Mouse (Mus musculus) embryonic facial prominence, embryonic 11.5 days (tissue): ENCODE results near the gene Mast2. TPM values are rescaled to one million over a fixed set of nuclear protein-coding genes. Genes with fewer than 3 reads are reported as not detected.
A peak's percentile ranks its signal among the peaks of the same experiment; 100 is the strongest.

Experiments
- ATAC-seq: fragments of 200-750 bp; cut with Nextera tagmentation; replicated peaks from 2 replicates; pipeline ENCODE4 v1.8.0; 2017; ENCODE audit warnings: low read depth; ENCODE audit not compliant: insufficient number of reproducible peaks, low FRiP score, low TSS enrichment
- DNase-seq: peaks from one replicate; pipeline ENCODE4 v3.0.0-alpha.2; 2015; ENCODE audit warnings: low spot score
- H3K27ac ChIP-seq: fragments of 300-500 bp; sonication (generic); replicated peaks from 2 replicates; pipeline ENCODE4 v1.5.1; 2014; ENCODE audit warnings: mild to moderate bottlenecking, low read depth, low read length, control low read depth
- H3K27me3 ChIP-seq: fragments of 300-500 bp; sonication (generic); 2 replicates; pipeline ENCODE4 v1.6.1; 2014; ENCODE audit warnings: mild to moderate bottlenecking, low read length, moderate library complexity, mixed read lengths; ENCODE audit not compliant: control insufficient read depth, insufficient read depth
- H3K36me3 ChIP-seq: fragments of 300-500 bp; sonication (generic); replicated peaks from 2 replicates; pipeline ENCODE4 v1.6.1; 2014; ENCODE audit warnings: low read depth, mild to moderate bottlenecking, low read length, moderate library complexity, mixed read lengths; ENCODE audit not compliant: control insufficient read depth, insufficient read depth
- H3K4me1 ChIP-seq: fragments of 300-500 bp; sonication (generic); 2 replicates; pipeline ENCODE4 v1.6.1; 2014; ENCODE audit warnings: low read length, mixed read lengths; ENCODE audit not compliant: control insufficient read depth, insufficient read depth
- H3K4me2 ChIP-seq: fragments of 300-500 bp; sonication (generic); 2 replicates; pipeline ENCODE4 v1.6.1; 2014; ENCODE audit warnings: low read depth, mild to moderate bottlenecking, control low read depth, low read length, moderate library complexity
- H3K4me3 ChIP-seq: fragments of 300-500 bp; sonication (generic); 2 replicates; pipeline ENCODE4 v1.5.1; 2014; ENCODE audit warnings: low read depth, low read length, control low read depth
- H3K9ac ChIP-seq: fragments of 300-500 bp; sonication (generic); replicated peaks from 2 replicates; pipeline ENCODE4 v1.6.1; 2014; ENCODE audit warnings: mild to moderate bottlenecking, control low read depth, low read length
- H3K9me3 ChIP-seq: fragments of 300-500 bp; sonication (generic); replicated peaks from 2 replicates; pipeline ENCODE4 v1.6.1; 2016; ENCODE audit warnings: mild to moderate bottlenecking, low read length, inconsistent platforms, mixed read lengths; ENCODE audit not compliant: control insufficient read depth
- WGBS: fragments of 180-500 bp; shearing (Covaris S2); extraction: QIAGEN DNeasy Blood & Tissue Kit; methylation state at CpG from one replicate; pipeline ENCODE4 v1.1.7; 2014; 5-methylcytosine and 5-hydroxymethylcytosine counted together
- polyA plus RNA-seq: library from polyadenylated mRNA; unstranded; fragments of >200 nt; fragmentation: Nextera tagmentation; extraction: Ambion mirVana; gene quantifications from 2 replicates; pipeline ENCODE4 v1.2.1, GENCODE M21; 2014

Mast2 gene
- polyA plus RNA-seq, 1 experiment from 2014 or later = 33.6 TPM

DNA sequence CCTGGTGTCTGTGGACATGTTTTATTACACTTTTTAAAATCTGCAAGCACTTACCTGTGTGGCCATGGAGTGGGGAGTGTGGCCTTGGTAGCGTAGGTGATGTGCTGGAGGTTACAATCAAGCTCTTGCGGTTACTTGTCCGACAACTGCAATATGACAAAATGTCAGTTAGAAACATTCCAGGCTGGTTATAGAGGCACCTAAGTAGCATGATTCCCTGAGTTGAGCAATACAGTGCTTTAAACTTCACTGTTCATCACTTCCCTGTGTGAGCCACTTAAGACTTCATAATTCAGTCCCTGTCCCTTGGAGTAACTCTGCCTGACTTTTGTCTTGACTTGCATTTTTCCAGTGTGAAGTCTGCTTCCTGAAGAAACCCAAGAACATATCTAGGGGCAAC lies 111.1 kb downstream of the Mast2 start:
- H3K27me3 ChIP-seq = no peaks in the 10 kb centered on the region
- H3K4me1 ChIP-seq = no peaks in the 10 kb centered on the region
- ATAC-seq (no peak), DNase-seq (no peak)
- no peak overlapping the region for H3K4me2 ChIP-seq
- no peak overlapping the region for H3K27ac ChIP-seq
- H3K4me3 ChIP-seq = no peak overlapping the region
- 93% methylated on average over 3 of the region's 3 CpGs for WGBS
- no peak overlapping the region for H3K9ac ChIP-seq
- H3K9me3 ChIP-seq = no peaks in the 10 kb centered on the region
- H3K36me3 ChIP-seq = no peaks in the 10 kb centered on the region

DNA sequence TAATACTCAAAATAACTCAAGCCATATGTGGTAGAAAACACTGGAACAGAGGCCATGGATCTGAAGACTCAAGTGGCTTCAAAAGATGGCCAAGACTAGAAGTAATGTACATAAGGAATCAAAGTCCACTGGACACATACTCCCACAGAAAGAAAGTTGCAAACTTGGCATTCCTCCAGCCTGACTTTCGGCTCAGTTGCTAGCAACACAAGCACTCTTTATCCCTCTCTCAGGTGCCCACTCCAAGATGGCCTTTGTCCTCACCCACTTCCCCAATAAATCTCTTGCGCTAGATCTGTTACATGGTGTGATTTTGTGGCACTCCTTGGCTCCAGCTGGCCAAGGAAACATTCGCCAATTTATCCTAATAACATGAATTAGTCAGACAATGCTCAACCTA lies 111.5 kb downstream of the Mast2 start:
- H3K9me3 ChIP-seq = no peaks in the 10 kb centered on the region
- no peak for ATAC-seq
- H3K36me3 ChIP-seq = no peaks in the 10 kb centered on the region
- H3K4me1 ChIP-seq = no peaks in the 10 kb centered on the region
- no peak overlapping the region for H3K27ac ChIP-seq
- 92% methylated on average over 3 of the region's 3 CpGs for WGBS
- H3K4me2 ChIP-seq = no peak overlapping the region
- no peaks in the 10 kb centered on the region for H3K27me3 ChIP-seq
- no peak overlapping the region for H3K9ac ChIP-seq
- H3K4me3 ChIP-seq = no peak overlapping the region
- no peak for DNase-seq

DNA sequence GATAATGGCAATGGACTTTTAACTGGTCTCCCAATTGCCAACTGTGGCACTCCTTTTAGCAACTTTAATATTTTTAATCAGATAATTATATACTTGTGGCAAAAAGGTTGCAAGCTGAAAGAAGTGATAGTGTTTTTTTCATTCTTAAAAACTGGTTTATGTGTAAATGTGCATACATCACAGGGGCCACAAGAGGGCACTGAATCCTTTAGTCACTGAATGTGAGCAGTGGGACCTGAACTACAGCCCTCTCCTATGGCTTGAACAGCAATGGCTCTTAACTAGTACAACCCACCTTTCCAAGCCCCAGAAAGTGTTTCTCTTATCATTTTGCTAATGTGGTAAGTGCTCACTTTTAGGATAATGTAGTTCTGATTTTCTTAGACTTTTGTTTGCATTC lies 121.9 kb downstream of the Mast2 start:
- no peaks in the 10 kb centered on the region for H3K27me3 ChIP-seq
- no peaks in the 10 kb centered on the region for H3K9me3 ChIP-seq
- DNase-seq = peak; percentile 78
- H3K27ac ChIP-seq = no peak overlapping the region
- ATAC-seq = no peak
- no peak overlapping the region for H3K9ac ChIP-seq
- H3K4me2 ChIP-seq = no peak overlapping the region
- no peaks in the 10 kb centered on the region for H3K4me1 ChIP-seq
- no peaks in the 10 kb centered on the region for H3K36me3 ChIP-seq
- no peak overlapping the region for H3K4me3 ChIP-seq

DNA sequence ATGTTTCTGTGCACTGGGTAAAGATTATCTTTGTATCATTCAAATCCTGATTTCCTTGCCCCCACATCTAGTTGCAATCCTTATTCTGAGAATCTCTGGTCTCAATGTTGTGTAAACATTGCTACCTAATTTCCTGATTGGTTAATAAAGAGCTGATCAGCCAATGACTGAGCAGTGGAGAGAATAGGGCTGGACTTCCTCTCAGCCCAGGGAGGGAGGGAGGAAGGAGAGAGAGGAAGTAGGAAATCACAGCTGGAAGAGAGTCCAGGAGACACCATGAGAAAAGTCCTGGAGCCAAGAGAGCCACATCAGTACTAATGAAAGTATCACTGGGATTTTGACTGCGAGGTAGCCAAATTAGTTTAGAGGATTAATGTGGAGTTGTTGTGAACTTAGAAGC lies 127.7 kb downstream of the Mast2 start:
- DNase-seq = no peak
- no peak overlapping the region for H3K4me3 ChIP-seq
- no peaks in the 10 kb centered on the region for H3K4me1 ChIP-seq
- H3K4me2 ChIP-seq = no peak overlapping the region
- no peaks in the 10 kb centered on the region for H3K27me3 ChIP-seq
- no peak for ATAC-seq
- H3K9ac ChIP-seq = no peak overlapping the region
- no peak overlapping the region for H3K27ac ChIP-seq
- H3K9me3 ChIP-seq = no peaks in the 10 kb centered on the region
- no peaks in the 10 kb centered on the region for H3K36me3 ChIP-seq
- 90% methylated on average over 1 of the region's 1 CpGs for WGBS

DNA sequence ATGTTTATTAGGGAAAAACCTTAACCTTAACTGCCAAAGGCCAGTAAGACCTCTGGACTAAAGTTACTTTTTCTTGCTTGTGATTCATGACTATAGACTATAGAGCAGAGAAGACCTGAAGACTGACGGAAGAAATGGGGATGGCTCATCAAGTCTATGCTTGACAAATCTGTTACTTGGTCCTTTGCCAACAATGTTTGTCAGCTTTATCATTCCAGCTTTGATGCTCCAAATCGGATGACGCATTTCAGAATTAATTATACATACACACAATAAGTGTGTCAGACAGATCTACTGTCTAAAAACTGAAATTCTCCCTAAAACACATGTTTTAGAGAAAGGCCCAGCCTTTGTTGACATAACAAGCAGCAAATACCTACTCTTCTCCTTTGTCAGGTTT lies 134.7 kb downstream of the Mast2 start:
- Histone ChIP-seq H3K4me3 (no peak overlapping the region), H3K9ac (no peak overlapping the region), H3K4me2 (no peak overlapping the region), H3K27me3 (no peaks in the 10 kb centered on the region), H3K4me1 (no peaks in the 10 kb centered on the region), H3K27ac (no peak overlapping the region), H3K36me3 (no peaks in the 10 kb centered on the region), H3K9me3 (no peaks in the 10 kb centered on the region)
- no peak for ATAC-seq
- no peak for DNase-seq
- WGBS = 95% methylated on average over 3 of the region's 3 CpGs

DNA sequence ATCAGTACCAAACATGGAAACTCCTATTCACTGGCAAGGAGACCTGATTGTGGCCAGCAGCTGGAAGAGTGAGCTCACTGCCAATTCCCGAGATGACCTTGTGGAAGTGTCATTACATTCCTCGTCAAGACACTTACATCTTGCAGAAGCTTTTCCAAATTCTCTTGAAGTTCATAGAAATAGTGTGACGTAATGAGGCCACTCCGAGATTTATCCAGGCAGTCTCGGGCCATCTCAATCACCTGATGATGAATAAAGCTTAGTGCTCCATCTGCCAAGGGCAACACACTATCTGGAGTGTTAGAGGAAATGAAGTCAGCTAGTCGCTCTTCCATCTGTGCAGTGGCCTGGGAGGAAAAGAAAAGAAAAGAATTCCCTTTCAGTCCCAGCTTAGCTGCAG lies 141.9 kb downstream of the Mast2 start:
- no peak for ATAC-seq
- 90% methylated on average over 6 of the region's 6 CpGs for WGBS
- no peak overlapping the region for H3K27ac ChIP-seq
- H3K9ac ChIP-seq = no peak overlapping the region
- no peaks in the 10 kb centered on the region for H3K9me3 ChIP-seq
- H3K27me3 ChIP-seq = no peaks in the 10 kb centered on the region
- H3K4me2 ChIP-seq = no peak overlapping the region
- no peak for DNase-seq
- H3K4me3 ChIP-seq = no peak overlapping the region
- H3K36me3 ChIP-seq = peaks cover 3% of the 10 kb centered on the region; the same call in 1 of the 2 replicates
- no peaks in the 10 kb centered on the region for H3K4me1 ChIP-seq

DNA sequence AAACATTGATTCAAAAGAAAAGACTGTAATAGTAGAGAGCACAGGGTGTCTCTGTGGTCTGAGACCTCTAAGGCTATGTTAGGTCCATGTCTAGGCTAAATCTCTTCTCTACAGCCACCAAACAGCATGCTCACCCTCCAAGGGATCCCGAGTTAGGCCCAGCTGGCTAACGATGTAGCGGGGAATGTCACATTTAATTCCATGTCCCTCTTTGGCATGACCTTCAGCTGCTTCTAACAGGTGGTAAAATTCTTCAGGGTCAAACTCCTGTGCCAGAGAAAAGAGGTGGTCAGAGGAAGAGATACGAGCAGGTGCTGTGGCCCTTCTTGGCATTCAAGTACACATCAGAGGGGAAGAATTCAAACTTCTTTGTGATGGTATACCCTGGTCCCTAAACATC lies 146.4 kb downstream of the Mast2 start:
- no peaks in the 10 kb centered on the region for H3K4me1 ChIP-seq
- no peaks in the 10 kb centered on the region for H3K9me3 ChIP-seq
- no peak for ATAC-seq
- DNase-seq = no peak
- H3K9ac ChIP-seq = no peak overlapping the region
- no peak overlapping the region for H3K4me3 ChIP-seq
- 86% methylated on average over 4 of the region's 4 CpGs for WGBS
- H3K27ac ChIP-seq = no peak overlapping the region
- H3K4me2 ChIP-seq = no peak overlapping the region
- no peaks in the 10 kb centered on the region for H3K27me3 ChIP-seq
- peaks cover 4% of the 10 kb centered on the region; the same call in 1 of the 2 replicates for H3K36me3 ChIP-seq

DNA sequence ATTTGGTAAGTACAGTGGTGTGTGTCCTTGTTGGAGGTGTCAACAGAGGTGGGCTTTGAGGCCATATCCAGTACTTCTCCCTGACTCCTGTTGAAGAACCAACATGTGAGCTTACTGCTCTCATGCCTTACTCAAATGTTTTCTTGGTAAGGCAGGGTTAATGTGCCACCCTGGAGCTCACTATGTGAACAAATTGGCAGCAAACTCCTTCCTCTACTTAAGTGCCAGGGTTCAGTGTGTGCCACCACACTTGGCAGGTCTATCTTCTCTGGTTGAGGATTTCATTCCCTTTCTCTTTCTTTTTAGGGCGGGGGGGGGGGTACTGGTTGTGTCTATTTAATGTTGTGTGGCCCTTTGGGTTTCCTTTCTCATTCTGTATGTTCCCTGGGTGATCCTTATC lies 159.4 kb downstream of the Mast2 start:
- no peaks in the 10 kb centered on the region for H3K27me3 ChIP-seq
- no peak overlapping the region for H3K9ac ChIP-seq
- H3K4me1 ChIP-seq = no peaks in the 10 kb centered on the region
- ATAC-seq (no peak), DNase-seq (no peak)
- H3K36me3 ChIP-seq = peaks cover 6% of the 10 kb centered on the region; the same call in 1 of the 2 replicates
- no peaks in the 10 kb centered on the region for H3K9me3 ChIP-seq
- no peak overlapping the region for H3K4me3 ChIP-seq
- WGBS = 8% methylated on average over 1 of the region's 1 CpGs
- H3K27ac ChIP-seq = no peak overlapping the region
- no peak overlapping the region for H3K4me2 ChIP-seq
